Mouse (Mus musculus) spleen, adult 2 months (tissue): Measurements from ENCODE around the gene Fam83c.

Source experiments
- CTCF ChIP-seq: fragments of 200-500 bp; IDR thresholded peaks from 2 replicates; pipeline ENCODE4 v1.5.1; 2011; ENCODE audit warnings: mild to moderate bottlenecking, inconsistent platforms; ENCODE audit not compliant: insufficient read depth, insufficient read length, insufficient replicate concordance; ENCODE audit errors: extremely low read depth
- POLR2A ChIP-seq: fragments of 200-500 bp; IDR thresholded peaks from 2 replicates; pipeline ENCODE4 v1.6.1; 2011; ENCODE audit warnings: low read depth, low read length, inconsistent platforms

DNA sequence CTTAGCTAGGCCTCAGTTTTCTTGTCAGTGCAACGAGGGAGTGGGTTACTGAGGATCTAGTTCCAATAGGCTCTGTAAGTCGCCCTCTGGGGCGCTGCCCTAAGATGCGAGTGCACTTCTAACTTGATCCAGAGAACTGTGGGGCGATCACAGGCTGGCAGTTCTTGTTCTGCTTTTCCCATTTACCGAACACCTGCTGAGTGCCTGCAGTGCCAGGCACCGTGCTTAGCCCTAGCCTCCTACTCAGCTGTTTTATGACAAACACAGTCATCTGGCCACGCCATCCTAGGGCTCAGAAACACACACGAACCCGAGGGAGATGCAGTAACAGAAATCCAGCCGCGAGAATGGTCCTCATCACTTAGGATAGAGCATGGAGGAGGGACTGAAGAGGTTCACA is 41.8 kb downstream of the Fam83c start:
- TF ChIP-seq POLR2A (no peak), CTCF (no peak)
